Mouse (Mus musculus): ENCODE data around the gene Tbc1d24.

- no peak for TF ChIP-seq POLR2A (IDR thresholded peaks at IDR 0.05; ENCODE audit: low read depth, low read length)
- TF ChIP-seq CTCF (IDR thresholded peaks at IDR 0.05; ENCODE audit: extremely low read depth, insufficient read length, insufficient replicate concordance, low read depth, low read length), result no peak
Measured at GRCm38 (mm10) chr17:24171738-24172137, 33.6 kb downstream of the Tbc1d24 start.
